Mouse (Mus musculus) lung, embryonic 14.5 days (tissue): ENCODE results near the gene Pa2g4. TPM values are rescaled to one million over a fixed set of nuclear protein-coding genes. Genes with fewer than 3 reads are reported as not detected.
A peak's percentile ranks its signal among the peaks of the same experiment; 100 is the strongest.
"Not testable (repeated sequence)": the region's sequence is repeated elsewhere in the genome, so short reads cannot be mapped to it uniquely, and the experiment has no call there.

Source experiments
- ATAC-seq: fragments of 200-750 bp; cut with Nextera tagmentation; 2 replicates; pipeline ENCODE4 v1.8.0; 2017; ENCODE audit warnings: mild to moderate bottlenecking, moderate TSS enrichment, moderate library complexity; ENCODE audit not compliant: insufficient read depth
- DNase-seq: peaks from one replicate; pipeline ENCODE4 v3.0.0-alpha.2; 2015
- H3K27ac ChIP-seq: fragments of 300-500 bp; sonication (generic); 2 replicates; pipeline ENCODE4 v1.5.1; 2014; ENCODE audit warnings: low read depth, mild to moderate bottlenecking, moderate library complexity
- H3K27me3 ChIP-seq: fragments of 300-500 bp; sonication (generic); 2 replicates; pipeline ENCODE4 v1.6.1; 2014; ENCODE audit warnings: low read length, control low read depth; ENCODE audit not compliant: insufficient read depth
- H3K36me3 ChIP-seq: fragments of 300-500 bp; sonication (generic); 2 replicates; pipeline ENCODE4 v1.6.1; 2014; ENCODE audit warnings: control low read depth; ENCODE audit not compliant: insufficient read depth
- H3K4me1 ChIP-seq: fragments of 300-500 bp; sonication (generic); 2 replicates; pipeline ENCODE4 v1.6.1; 2014; ENCODE audit warnings: antibody characterized with exemption, control low read depth; ENCODE audit not compliant: insufficient read depth
- H3K4me2 ChIP-seq: fragments of 300-500 bp; sonication (generic); 2 replicates; pipeline ENCODE4 v1.6.1; 2014; ENCODE audit warnings: mild to moderate bottlenecking
- H3K4me3 ChIP-seq: fragments of 300-500 bp; sonication (generic); 2 replicates; pipeline ENCODE4 v1.5.1; 2014; ENCODE audit warnings: low read depth, low read length
- H3K9ac ChIP-seq: fragments of 300-500 bp; sonication (generic); 2 replicates; pipeline ENCODE4 v1.6.1; 2014
- H3K9me3 ChIP-seq: fragments of 300-500 bp; sonication (generic); 2 replicates; pipeline ENCODE4 v1.6.1; 2016; ENCODE audit warnings: low read depth, low read length, control low read depth
- CTCF ChIP-seq: IDR thresholded peaks from 2 replicates; pipeline ENCODE4 v1.5.1; 2016; ENCODE audit warnings: antibody characterized with exemption, low read depth
- WGBS: fragments of 180-500 bp; shearing (Covaris S2); extraction: QIAGEN DNeasy Blood & Tissue Kit; methylation state at CpG from one replicate; pipeline ENCODE4 v1.1.7; 2014; 5-methylcytosine and 5-hydroxymethylcytosine counted together
- polyA plus RNA-seq: library from polyadenylated mRNA; unstranded; fragments of >200 nt; fragmentation: Nextera tagmentation; extraction: Ambion mirVana; gene quantifications from 2 replicates; pipeline ENCODE4 v1.2.1, GENCODE M21; 2014

Gene Pa2g4
- polyA plus RNA-seq, 1 experiment from 2014 or later, result 244 TPM

DNA sequence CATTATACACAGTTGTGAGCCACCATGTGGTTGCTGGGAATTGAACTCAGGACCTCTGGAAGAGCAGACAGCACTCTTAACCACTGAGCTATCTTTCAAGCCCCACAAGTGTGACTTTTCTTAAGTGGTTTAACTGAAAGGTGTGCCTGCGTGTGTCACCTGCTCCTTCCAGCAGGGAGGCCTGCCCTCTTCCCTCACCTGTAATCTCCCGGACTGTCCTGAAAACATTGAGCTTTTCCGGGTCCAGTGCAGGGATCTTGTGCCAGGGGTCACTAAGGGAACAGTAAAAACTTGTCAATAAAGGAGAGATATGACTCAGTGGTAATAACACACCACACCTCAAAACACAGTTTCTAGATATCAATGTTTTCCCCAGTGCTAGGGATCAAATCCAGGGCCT is 13.5 kb upstream of the Pa2g4 start:
- no peak overlapping the region for H3K27ac ChIP-seq
- H3K9me3 ChIP-seq, result no peaks in the 10 kb centered on the region
- no peak overlapping the region for H3K9ac ChIP-seq
- H3K4me1 ChIP-seq, result no peaks in the 10 kb centered on the region
- peaks cover 17% of the 10 kb centered on the region; the same call in 1 of the 2 replicates for H3K36me3 ChIP-seq
- no peak overlapping the region for H3K4me2 ChIP-seq
- 75% methylated on average over 3 of the region's 3 CpGs for WGBS
- H3K27me3 ChIP-seq, result no peaks in the 10 kb centered on the region
- DNase-seq (no peak), ATAC-seq (no peak)
- H3K4me3 ChIP-seq, result no peak overlapping the region
- no peak for TF ChIP-seq CTCF

DNA sequence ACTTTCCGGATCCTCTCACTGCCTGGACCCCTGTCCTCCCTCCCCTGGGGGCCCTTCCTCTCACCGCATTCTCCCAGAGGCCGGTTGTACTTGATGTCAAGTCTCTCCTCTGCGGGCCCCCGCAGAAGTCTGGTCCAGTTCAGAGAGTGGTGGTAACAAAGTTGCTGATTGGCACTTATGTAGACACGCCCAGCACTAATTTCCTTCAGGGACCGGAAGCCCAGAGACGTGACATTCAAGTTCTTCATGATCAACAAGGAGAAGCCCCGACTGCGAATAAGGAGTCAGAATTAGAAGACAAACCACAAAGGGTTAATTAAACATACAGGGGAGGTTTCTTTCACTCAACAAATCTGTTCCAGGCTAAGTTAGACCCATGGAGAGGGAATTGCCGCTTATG is 12.5 kb upstream of the Pa2g4 start:
- H3K27ac ChIP-seq, result no peak overlapping the region
- 63% methylated on average over 11 of the region's 11 CpGs for WGBS
- ATAC-seq (no peak), DNase-seq (no peak)
- H3K9ac ChIP-seq, result no peak overlapping the region
- no peaks in the 10 kb centered on the region for H3K4me1 ChIP-seq
- H3K4me3 ChIP-seq, result no peak overlapping the region
- no peak for TF ChIP-seq CTCF
- H3K9me3 ChIP-seq, result no peaks in the 10 kb centered on the region
- peaks cover 21% of the 10 kb centered on the region; the same call in 1 of the 2 replicates for H3K36me3 ChIP-seq
- H3K4me2 ChIP-seq, result no peak overlapping the region
- no peaks in the 10 kb centered on the region for H3K27me3 ChIP-seq

DNA sequence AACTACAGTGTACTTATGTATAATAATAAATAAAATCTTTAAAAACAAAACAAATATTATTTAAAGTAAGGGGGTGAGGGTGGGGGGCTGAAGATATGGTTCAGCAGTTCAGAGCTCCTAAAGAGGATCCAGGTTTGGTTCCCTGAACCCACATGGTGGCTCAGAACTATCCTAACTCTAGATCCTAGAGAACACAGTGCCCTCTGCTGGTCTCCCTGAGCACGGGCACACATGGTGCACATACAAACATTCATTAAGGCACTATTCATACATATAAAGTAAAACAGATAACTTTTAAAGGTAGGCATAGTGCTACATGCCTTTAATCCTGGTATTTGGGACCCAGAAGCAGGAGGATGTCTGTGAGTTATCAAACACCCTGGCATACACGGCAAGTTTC is 9.3 kb upstream of the Pa2g4 start:
- DNase-seq, result no peak
- WGBS, result 93% methylated on average over 2 of the region's 2 CpGs

DNA sequence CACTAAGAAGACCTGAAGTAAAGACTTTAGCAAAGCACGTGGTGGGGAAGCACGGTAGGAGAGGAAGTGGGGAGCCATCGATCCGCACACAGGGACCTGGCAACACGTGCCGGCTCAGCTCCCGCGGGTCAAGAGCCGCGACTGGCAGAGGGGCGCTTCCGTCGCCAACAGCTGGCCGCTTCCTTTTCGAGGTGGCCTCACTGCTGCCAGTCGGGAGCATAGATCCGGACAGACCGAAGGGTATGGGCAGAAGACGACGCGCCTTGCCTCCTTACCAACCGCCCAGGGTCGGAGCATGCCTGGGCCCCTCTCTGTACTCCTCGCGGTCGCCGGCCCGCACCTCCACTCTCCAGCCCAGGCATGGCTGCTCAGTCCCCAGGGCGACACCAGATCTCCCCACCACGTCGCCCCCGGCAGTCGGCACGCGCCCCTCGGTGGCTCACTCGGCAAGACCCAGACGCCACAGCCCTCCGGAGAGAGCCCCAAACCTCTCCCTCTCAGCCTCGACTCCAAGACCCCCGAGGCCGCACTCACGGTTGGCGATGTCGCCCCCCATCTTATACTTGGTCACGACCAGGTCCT is 490 bp downstream of the Pa2g4 start:
- peaks cover 32% of the 10 kb centered on the region for H3K36me3 ChIP-seq
- H3K4me3 ChIP-seq, result peak overlapping the region; percentile 92
- DNase-seq, result peak; percentile 53
- under 1% methylated on average over 46 of the region's 46 CpGs for WGBS
- TF ChIP-seq CTCF, result 0 out of 2 replicates have a peak, but pooled peaks have one; percentile 3
- H3K4me2 ChIP-seq, result peak overlapping the region; percentile 66
- ATAC-seq, result peak; percentile 28
- H3K4me1 ChIP-seq, result no peaks in the 10 kb centered on the region; the same call in 1 of the 2 replicates
- H3K9ac ChIP-seq, result peak overlapping the region; percentile 93
- H3K27ac ChIP-seq, result peak overlapping the region; percentile 93
- H3K9me3 ChIP-seq, result no peaks in the 10 kb centered on the region
- H3K27me3 ChIP-seq, result no peaks in the 10 kb centered on the region

More for the DNA sequence above, 9.3 kb upstream of the Pa2g4 start:
- no peak overlapping the region for H3K4me2 ChIP-seq
- H3K4me1 ChIP-seq, result no peaks in the 10 kb centered on the region
- no peak overlapping the region for H3K4me3 ChIP-seq
- no peak overlapping the region for H3K27ac ChIP-seq
- H3K9me3 ChIP-seq, result no peaks in the 10 kb centered on the region
- no peaks in the 10 kb centered on the region for H3K27me3 ChIP-seq
- no peak overlapping the region for H3K9ac ChIP-seq
- peaks cover 28% of the 10 kb centered on the region for H3K36me3 ChIP-seq
- ATAC-seq, result no peak
- TF ChIP-seq CTCF, result peak; percentile 53

DNA sequence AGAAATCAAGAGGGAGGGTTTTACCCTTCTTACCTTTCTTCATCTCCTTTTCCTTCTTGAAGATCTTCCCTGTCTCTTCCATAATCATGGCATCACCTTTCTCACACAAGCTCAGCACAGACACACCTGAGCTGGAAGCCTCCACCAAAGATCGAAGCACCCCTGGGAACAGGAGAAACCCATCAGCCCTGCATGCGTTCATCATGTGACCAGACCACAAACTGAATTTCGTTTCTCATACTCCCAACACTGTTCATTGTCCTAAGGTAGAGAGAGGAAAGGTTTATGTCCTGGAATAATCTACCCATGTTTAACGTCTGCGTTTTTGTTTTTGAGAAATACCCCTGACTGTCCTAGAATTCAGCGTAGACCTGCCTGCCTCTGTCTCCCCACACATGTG is 2.2 kb downstream of the Pa2g4 start:
- DNase-seq (no peak), ATAC-seq (no peak)
- Histone ChIP-seq H3K36me3 (peaks cover 50% of the 10 kb centered on the region), H3K4me1 (no peaks in the 10 kb centered on the region; the same call in 1 of the 2 replicates), H3K27ac (no peak overlapping the region), H3K9me3 (no peaks in the 10 kb centered on the region), H3K27me3 (no peaks in the 10 kb centered on the region), H3K9ac (peak overlapping the region; percentile 93; the same call in 1 of the 2 replicates), H3K4me2 (peak overlapping the region; percentile 66), H3K4me3 (no peak overlapping the region)
- TF ChIP-seq CTCF, result no peak
- 91% methylated on average over 6 of the region's 6 CpGs for WGBS

DNA sequence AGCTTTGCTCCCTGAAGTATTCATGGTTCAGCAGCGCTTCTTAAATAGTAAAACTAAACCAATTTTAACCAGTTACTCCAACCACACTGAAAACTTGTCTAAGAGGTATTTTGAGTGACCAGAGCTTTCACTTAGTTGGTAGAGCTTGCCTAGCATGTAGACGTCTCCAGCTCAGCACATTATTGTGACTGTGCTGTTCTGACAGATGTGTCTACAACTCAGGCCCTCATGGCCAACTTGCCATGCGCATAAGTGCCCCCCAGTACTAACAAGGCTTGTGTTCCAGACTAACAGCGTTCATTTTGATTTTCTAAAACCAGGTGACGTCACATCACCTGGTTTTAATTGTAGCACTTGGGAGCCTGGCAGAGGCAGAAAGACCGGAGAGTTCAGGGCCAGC is 8.8 kb downstream of the Pa2g4 start:
- Histone ChIP-seq H3K9me3 (no peaks in the 10 kb centered on the region), H3K36me3 (peaks cover 51% of the 10 kb centered on the region), H3K4me3 (no peak overlapping the region), H3K4me2 (no peak overlapping the region), H3K4me1 (no peaks in the 10 kb centered on the region), H3K9ac (no peak overlapping the region), H3K27ac (no peak overlapping the region), H3K27me3 (no peaks in the 10 kb centered on the region)
- 84% methylated on average over 6 of the region's 6 CpGs for WGBS
- ATAC-seq (no peak), DNase-seq (no peak)
- TF ChIP-seq CTCF, result no peak

DNA sequence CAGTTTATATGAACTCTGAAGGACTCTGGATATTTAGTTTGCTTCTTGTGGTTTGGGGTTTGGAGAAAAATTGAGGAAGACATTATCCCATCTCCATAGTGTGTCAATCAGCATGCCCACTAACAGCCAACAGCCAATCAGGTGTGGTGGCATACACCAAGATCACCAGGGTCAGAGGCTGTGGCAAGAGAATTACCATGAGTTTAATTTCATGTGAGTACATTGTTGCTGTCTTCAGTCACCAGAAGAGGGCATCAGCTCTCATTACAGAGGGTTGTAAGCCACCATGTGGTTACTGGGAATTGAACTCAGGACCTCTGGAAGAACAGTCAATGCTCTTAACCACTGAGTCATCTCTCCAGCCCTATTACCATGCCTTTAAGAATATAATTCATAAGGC is 9.5 kb downstream of the Pa2g4 start:
- no peak overlapping the region for H3K27ac ChIP-seq
- no peak overlapping the region for H3K9ac ChIP-seq
- no peak overlapping the region for H3K4me2 ChIP-seq
- ATAC-seq, result no peak
- peak; percentile 30 for DNase-seq
- H3K4me1 ChIP-seq, result no peaks in the 10 kb centered on the region
- H3K4me3 ChIP-seq, result no peak overlapping the region
- peaks cover 45% of the 10 kb centered on the region for H3K36me3 ChIP-seq
- H3K9me3 ChIP-seq, result no peaks in the 10 kb centered on the region
- TF ChIP-seq CTCF, result no peak
- H3K27me3 ChIP-seq, result no peaks in the 10 kb centered on the region

DNA sequence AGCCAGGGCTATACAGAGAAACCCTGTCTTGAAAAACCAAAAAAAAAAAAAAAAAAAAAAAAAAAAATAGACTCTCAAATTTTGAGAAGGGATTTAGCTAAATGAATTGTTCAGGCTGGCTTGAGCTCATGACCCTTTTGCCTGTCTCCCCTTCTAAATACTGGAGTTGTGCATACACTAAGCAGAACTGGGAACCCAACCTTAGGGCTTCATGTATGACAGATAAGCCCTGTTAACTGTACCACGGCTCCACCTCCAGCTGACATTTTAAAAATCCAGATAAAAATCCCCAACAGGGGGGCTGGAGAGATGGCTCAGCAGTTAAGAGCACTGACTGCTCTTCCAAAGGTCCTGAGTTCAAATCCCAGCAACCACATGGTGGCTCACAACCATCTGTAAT is 10.2 kb downstream of the Pa2g4 start:
- H3K4me1 ChIP-seq, H3K27ac ChIP-seq, ATAC-seq, H3K4me2 ChIP-seq, H3K4me3 ChIP-seq, DNase-seq, H3K9ac ChIP-seq, H3K9me3 ChIP-seq, H3K27me3 ChIP-seq: not testable (repeated sequence)
- WGBS, result 82% methylated on average over 1 of the region's 1 CpGs
- H3K36me3 ChIP-seq, result peaks cover 37% of the 10 kb centered on the region

DNA sequence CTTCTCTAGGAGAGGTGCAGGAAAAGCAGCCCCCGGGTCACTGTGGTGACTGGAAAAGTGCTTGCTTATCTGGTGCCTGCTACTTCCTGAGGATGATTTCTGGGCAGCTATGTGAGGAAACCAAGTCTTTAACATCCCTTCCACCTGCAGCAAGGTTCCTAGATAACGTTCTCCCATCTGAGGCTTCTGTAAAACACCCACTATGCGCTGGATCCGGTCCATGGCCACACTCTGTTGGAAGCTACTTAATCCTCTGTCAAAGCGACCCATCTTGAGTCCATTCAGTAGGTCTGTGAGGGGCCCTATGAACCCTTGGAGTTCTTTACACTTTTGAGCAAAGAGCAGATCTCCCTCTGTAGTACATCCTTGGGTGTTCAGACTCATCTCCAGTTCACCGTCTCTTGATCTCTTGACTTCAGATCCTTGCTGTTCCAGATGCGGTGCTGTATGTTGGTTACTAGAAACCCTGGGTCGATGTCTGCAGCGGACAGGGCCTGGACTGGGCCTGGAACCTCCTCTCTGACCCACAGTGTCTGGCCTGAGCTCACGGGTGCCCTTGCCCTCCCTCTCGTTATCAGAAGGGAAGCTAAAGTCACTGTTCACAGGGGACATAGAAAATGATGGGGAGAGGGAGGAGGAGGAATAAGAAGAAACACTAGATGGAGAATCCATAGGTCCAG is 15.5 kb downstream of the Pa2g4 start:
- not testable (repeated sequence) for H3K4me3 ChIP-seq, H3K4me1 ChIP-seq, H3K4me2 ChIP-seq, H3K9ac ChIP-seq, H3K36me3 ChIP-seq, H3K27me3 ChIP-seq, ATAC-seq, DNase-seq, H3K27ac ChIP-seq, H3K9me3 ChIP-seq
- WGBS, result 86% methylated on average over 11 of the region's 11 CpGs

DNA sequence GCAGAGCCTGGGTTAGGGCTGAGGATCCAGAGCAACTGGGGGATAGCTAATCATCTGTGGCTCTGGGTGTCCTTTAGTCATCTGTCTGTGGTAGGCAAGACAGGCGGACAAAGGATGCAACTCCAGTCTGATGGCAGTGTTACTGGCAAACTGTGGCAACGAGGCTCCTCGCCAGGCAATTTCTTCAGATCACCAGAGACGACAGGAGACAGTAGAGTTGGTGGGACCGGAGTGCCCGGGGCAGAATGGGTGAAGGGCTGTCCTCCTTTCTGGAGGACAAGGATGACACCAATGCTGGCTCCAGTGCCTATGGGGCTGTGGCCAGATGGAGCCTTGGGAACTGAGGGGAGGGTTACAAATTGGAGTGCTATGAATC is 16.1 kb downstream of the Pa2g4 start:
- not testable (repeated sequence) for H3K4me3 ChIP-seq, H3K4me1 ChIP-seq, H3K9ac ChIP-seq, H3K27me3 ChIP-seq, H3K9me3 ChIP-seq, DNase-seq, ATAC-seq
- Histone ChIP-seq H3K4me2 (peak overlapping the region; percentile 79), H3K36me3 (peaks cover 15% of the 10 kb centered on the region), H3K27ac (peak overlapping the region; percentile 48; the same call in 1 of the 2 replicates)
- WGBS, result 67% methylated on average over 6 of the region's 6 CpGs
